Mouse (Mus musculus): ENCODE measurements around the gene Adprhl2. TPM values are rescaled to one million over a fixed set of nuclear protein-coding genes. Genes with fewer than 3 reads are reported as not detected.

Adprhl2 gene
- polyA plus RNA-seq, 1 experiment from 2014 or later: 44.6 TPM

DNA sequence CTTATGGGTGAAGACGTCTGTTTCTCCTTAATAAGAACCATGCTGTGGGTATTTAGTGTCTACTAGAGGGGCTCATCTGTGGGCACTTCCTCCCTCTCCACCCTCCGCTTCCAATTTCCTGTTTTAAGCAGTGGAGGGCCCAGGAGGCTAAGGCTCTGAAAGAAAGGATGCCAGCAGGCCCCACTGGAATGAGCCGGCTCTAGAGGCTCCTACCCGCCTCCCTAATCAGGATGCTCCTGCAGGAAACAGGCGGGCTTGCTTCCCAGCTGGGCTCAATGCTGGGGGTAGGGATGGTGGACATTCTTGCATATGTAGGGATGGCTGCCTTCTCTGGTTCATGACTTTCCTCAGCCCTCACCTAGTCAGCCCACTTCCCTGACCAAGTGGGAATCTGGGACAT is 8.3 kb downstream of the Adprhl2 start:
- 20% methylated on average over 5 of the region's 5 CpGs for WGBS
- H3K4me2 ChIP-seq (ENCODE audit: low read depth, low read length): no peak overlapping the region
- no peaks in the 10 kb centered on the region for H3K9me3 ChIP-seq (replicated peaks; ENCODE audit: control insufficient read depth, low read length)
- H3K27ac ChIP-seq (replicated peaks; ENCODE audit: low read depth, low read length): peak overlapping the region; percentile 67
- peaks cover 16% of the 10 kb centered on the region for H3K36me3 ChIP-seq (replicated peaks; ENCODE audit: control insufficient read depth, insufficient read depth, low read depth, low read length)
- H3K4me1 ChIP-seq (ENCODE audit: control insufficient read depth, insufficient read depth, low read length): peaks cover 11% of the 10 kb centered on the region
- H3K4me3 ChIP-seq (ENCODE audit: low read depth, low read length): no peak overlapping the region
- H3K27me3 ChIP-seq (ENCODE audit: control insufficient read depth, insufficient read depth, low read length): no peaks in the 10 kb centered on the region
- no peak for ATAC-seq (replicated peaks; ENCODE audit: insufficient number of reproducible peaks, low FRiP score, low TSS enrichment, low read depth)
- DNase-seq (ENCODE audit: low spot score): no peak
- peak overlapping the region; percentile 4; the same call in 1 of the 2 replicates for H3K9ac ChIP-seq (replicated peaks; ENCODE audit: low read length)

DNA sequence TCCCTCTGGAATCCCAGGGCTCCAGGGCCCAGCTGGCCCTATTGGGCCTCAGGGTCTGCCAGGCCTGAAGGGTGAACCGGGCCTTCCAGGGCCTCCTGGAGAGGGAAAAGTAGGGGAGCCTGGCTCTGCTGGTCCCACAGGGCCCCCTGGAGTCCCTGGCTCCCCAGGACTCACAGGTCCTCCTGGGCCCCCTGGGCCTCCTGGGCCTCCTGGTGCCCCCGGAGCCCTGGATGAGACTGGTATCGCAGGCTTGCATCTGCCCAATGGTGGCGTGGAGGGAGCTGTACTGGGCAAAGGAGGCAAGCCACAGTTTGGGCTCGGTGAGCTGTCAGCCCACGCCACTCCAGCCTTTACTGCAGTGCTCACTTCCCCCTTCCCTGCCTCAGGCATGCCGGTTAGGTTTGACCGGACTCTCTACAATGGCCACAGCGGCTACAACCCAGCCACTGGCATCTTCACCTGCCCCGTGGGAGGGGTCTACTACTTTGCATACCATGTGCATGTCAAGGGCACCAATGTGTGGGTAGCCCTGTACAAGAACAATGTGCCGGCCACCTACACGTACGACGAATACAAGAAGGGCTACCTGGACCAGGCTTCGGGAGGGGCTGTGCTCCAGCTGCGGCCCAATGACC is 9.8 kb downstream of the Adprhl2 start:
- ATAC-seq (replicated peaks; ENCODE audit: insufficient number of reproducible peaks, low FRiP score, low TSS enrichment, low read depth): no peak
- peaks cover 11% of the 10 kb centered on the region for H3K4me1 ChIP-seq (ENCODE audit: control insufficient read depth, insufficient read depth, low read length)
- no peak for DNase-seq (ENCODE audit: low spot score)
- no peak overlapping the region for H3K9ac ChIP-seq (replicated peaks; ENCODE audit: low read length)
- WGBS: 89% methylated on average over 14 of the region's 16 CpGs
- peaks cover 7% of the 10 kb centered on the region; the same call in 1 of the 2 replicates for H3K36me3 ChIP-seq (replicated peaks; ENCODE audit: control insufficient read depth, insufficient read depth, low read depth, low read length)
- H3K4me2 ChIP-seq (ENCODE audit: low read depth, low read length): no peak overlapping the region
- no peak overlapping the region for H3K4me3 ChIP-seq (ENCODE audit: low read depth, low read length)
- H3K27me3 ChIP-seq (ENCODE audit: control insufficient read depth, insufficient read depth, low read length): no peaks in the 10 kb centered on the region
- H3K9me3 ChIP-seq (replicated peaks; ENCODE audit: control insufficient read depth, low read length): no peaks in the 10 kb centered on the region
- H3K27ac ChIP-seq (replicated peaks; ENCODE audit: low read depth, low read length): no peak overlapping the region

DNA sequence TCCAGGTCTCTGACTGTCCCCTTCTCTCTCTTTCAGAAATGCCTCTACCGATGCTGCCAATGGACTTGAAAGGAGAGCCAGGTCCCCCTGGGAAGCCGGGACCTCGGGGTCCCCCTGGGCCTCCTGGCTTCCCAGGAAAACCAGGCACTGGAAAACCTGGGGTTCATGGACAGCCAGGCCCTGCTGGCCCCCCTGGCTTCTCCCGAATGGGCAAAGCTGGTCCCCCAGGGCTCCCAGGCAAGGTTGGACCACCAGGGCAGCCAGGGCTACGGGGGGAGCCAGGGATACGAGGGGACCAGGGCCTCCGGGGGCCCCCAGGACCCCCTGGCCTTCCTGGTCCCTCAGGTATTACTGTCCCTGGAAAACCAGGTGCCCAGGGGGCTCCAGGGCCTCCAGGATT is 11.2 kb downstream of the Adprhl2 start:
- WGBS: 77% methylated on average over 7 of the region's 7 CpGs
- no peak overlapping the region for H3K4me2 ChIP-seq (ENCODE audit: low read depth, low read length)
- H3K36me3 ChIP-seq (replicated peaks; ENCODE audit: control insufficient read depth, insufficient read depth, low read depth, low read length): no peaks in the 10 kb centered on the region
- H3K27ac ChIP-seq (replicated peaks; ENCODE audit: low read depth, low read length): no peak overlapping the region
- DNase-seq (ENCODE audit: low spot score): no peak
- no peak for ATAC-seq (replicated peaks; ENCODE audit: insufficient number of reproducible peaks, low FRiP score, low TSS enrichment, low read depth)
- H3K4me1 ChIP-seq (ENCODE audit: control insufficient read depth, insufficient read depth, low read length): peaks cover 11% of the 10 kb centered on the region
- H3K9me3 ChIP-seq (replicated peaks; ENCODE audit: control insufficient read depth, low read length): 0 out of 2 replicates have a peak, but pooled peaks cover 2% of the 10 kb centered on the region
- H3K9ac ChIP-seq (replicated peaks; ENCODE audit: low read length): peak overlapping the region; percentile 1; the same call in 1 of the 2 replicates
- H3K4me3 ChIP-seq (ENCODE audit: low read depth, low read length): no peak overlapping the region
- no peaks in the 10 kb centered on the region for H3K27me3 ChIP-seq (ENCODE audit: control insufficient read depth, insufficient read depth, low read length)

DNA sequence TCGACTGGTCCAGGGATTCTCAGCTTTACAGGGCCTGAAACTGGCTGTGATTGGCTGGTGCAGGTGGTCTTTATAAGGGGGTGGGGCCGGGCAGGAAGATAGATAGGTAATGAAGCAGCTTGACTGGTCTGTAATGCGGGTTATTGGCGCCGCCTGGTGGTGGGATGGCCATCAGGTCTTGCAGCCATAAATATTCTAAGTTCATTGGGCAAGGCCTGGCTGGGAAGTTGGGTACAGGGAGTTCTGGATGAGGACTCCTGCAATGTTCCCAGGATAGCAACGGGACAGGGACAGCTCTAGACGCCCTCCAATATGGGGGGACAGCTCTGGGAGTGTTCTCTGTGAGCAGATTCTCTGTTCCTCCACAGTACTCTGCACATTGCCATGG is 11.6 kb downstream of the Adprhl2 start:
- WGBS: 0% methylated on average over 7 of the region's 7 CpGs
- H3K27ac ChIP-seq (replicated peaks; ENCODE audit: low read depth, low read length): no peak overlapping the region

DNA sequence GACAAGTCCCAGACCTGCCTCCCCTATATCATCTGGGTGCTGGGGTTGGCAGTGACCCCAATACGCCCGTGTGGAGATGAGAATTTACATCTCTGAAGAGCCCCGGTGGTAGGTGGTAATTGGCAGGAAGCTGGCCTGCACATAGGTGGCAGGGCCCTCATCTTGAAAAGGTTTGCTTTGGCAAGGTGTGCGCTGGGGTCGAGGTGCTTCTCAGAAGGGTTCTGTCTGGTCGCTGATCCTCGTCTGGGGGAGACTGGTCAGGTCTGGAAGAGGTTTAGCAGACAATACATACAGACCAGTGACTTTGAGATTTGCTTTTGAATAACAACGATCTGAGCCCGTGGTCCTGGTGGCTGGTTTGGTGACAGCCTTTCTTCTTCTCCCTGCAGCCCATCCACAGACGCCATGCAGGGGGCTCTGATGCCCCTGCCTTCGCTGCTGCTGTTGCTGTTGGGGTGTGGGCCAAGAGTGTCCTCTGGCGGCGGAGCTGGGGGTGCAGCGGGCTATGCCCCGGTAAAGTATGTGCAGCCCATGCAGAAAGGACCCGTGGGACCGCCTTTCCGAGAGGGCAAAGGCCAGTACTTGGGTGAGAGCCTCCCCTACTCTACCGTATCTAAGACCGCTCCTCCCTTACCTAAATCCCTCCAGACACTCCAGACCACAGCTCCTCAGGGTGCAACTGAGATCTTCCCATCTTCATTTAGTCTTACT is 12.1 kb downstream of the Adprhl2 start:
- H3K36me3 ChIP-seq (replicated peaks; ENCODE audit: control insufficient read depth, insufficient read depth, low read depth, low read length): no peaks in the 10 kb centered on the region
- no peak overlapping the region for H3K4me3 ChIP-seq (ENCODE audit: low read depth, low read length)
- no peaks in the 10 kb centered on the region for H3K27me3 ChIP-seq (ENCODE audit: control insufficient read depth, insufficient read depth, low read length)
- peaks cover 7% of the 10 kb centered on the region for H3K4me1 ChIP-seq (ENCODE audit: control insufficient read depth, insufficient read depth, low read length)
- 0 out of 2 replicates have a peak, but pooled peaks cover 2% of the 10 kb centered on the region for H3K9me3 ChIP-seq (replicated peaks; ENCODE audit: control insufficient read depth, low read length)
- H3K9ac ChIP-seq (replicated peaks; ENCODE audit: low read length): peak overlapping the region; percentile 26; the same call in 1 of the 2 replicates
- no peak for DNase-seq (ENCODE audit: low spot score)
- H3K27ac ChIP-seq (replicated peaks; ENCODE audit: low read depth, low read length): no peak overlapping the region
- peak; percentile 58 for ATAC-seq (replicated peaks; ENCODE audit: insufficient number of reproducible peaks, low FRiP score, low TSS enrichment, low read depth)
- WGBS: 17% methylated on average over 20 of the region's 20 CpGs
- peak overlapping the region; percentile 19 for H3K4me2 ChIP-seq (ENCODE audit: low read depth, low read length)

More for the DNA sequence above, 11.6 kb downstream of the Adprhl2 start:
- Histone ChIP-seq H3K36me3 (replicated peaks; ENCODE audit: control insufficient read depth, insufficient read depth, low read depth, low read length) (no peaks in the 10 kb centered on the region), H3K4me3 (ENCODE audit: low read depth, low read length) (no peak overlapping the region), H3K9me3 (replicated peaks; ENCODE audit: control insufficient read depth, low read length) (0 out of 2 replicates have a peak, but pooled peaks cover 2% of the 10 kb centered on the region), H3K4me2 (ENCODE audit: low read depth, low read length) (peak overlapping the region; percentile 19), H3K4me1 (ENCODE audit: control insufficient read depth, insufficient read depth, low read length) (peaks cover 11% of the 10 kb centered on the region), H3K27me3 (ENCODE audit: control insufficient read depth, insufficient read depth, low read length) (no peaks in the 10 kb centered on the region), H3K9ac (replicated peaks; ENCODE audit: low read length) (no peak overlapping the region)
- ATAC-seq (replicated peaks; ENCODE audit: insufficient number of reproducible peaks, low FRiP score, low TSS enrichment, low read depth) (peak; percentile 57; the same call in 1 of the 2 replicates), DNase-seq (ENCODE audit: low spot score) (peak; percentile 95)

DNA sequence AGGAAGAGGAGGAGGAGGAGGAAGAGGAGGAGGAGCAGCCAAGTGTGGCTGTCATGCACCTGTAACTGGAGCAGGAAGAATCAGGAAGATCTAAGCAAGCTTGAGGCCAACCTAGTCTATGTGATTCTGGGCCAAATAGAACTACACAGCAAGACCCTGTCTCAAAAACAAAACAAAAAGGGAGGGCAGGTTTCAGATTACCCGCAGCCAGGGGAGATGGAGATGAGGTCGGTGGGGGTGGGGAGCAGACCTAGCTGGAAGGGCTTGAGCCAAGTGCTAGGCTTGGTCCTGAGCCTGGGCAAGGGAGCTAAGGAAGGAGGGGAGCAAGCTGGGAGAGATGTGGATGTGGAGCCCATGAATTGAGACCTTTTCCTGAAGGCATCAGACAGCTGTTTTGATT is 14.7 kb downstream of the Adprhl2 start:
- Histone ChIP-seq H3K4me3 (ENCODE audit: low read depth, low read length) (no peak overlapping the region), H3K4me2 (ENCODE audit: low read depth, low read length) (no peak overlapping the region), H3K9ac (replicated peaks; ENCODE audit: low read length) (no peak overlapping the region), H3K36me3 (replicated peaks; ENCODE audit: control insufficient read depth, insufficient read depth, low read depth, low read length) (no peaks in the 10 kb centered on the region), H3K9me3 (replicated peaks; ENCODE audit: control insufficient read depth, low read length) (0 out of 2 replicates have a peak, but pooled peaks cover 2% of the 10 kb centered on the region), H3K27me3 (ENCODE audit: control insufficient read depth, insufficient read depth, low read length) (peaks cover 3% of the 10 kb centered on the region; the same call in 1 of the 2 replicates), H3K27ac (replicated peaks; ENCODE audit: low read depth, low read length) (no peak overlapping the region), H3K4me1 (ENCODE audit: control insufficient read depth, insufficient read depth, low read length) (peaks cover 4% of the 10 kb centered on the region; the same call in 1 of the 2 replicates)
- 13% methylated on average over 2 of the region's 2 CpGs for WGBS
- DNase-seq (ENCODE audit: low spot score) (no peak), ATAC-seq (replicated peaks; ENCODE audit: insufficient number of reproducible peaks, low FRiP score, low TSS enrichment, low read depth) (no peak)

DNA sequence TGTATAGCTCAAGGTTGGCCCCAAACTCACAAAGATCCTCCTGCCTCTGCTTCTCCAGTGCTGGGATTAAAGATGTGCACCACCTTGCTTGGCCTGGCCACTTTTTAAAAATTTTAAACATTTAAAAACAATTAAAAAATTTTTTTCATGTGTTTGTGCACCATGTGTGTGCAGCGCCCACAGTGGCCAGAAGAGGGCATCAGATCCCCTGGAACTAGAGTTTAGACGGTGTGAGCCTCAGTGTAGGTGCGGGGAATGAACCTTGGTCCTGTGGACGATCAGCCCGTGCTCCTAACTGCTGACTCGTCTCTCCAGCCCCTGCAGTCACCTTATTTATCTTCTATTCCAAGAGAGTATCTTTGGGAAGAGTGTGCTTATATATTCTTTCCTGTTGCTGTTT is 15.4 kb downstream of the Adprhl2 start:
- DNase-seq (ENCODE audit: low spot score) (no peak), ATAC-seq (replicated peaks; ENCODE audit: insufficient number of reproducible peaks, low FRiP score, low TSS enrichment, low read depth) (no peak)
- 84% methylated on average over 6 of the region's 6 CpGs for WGBS
- H3K36me3 ChIP-seq (replicated peaks; ENCODE audit: control insufficient read depth, insufficient read depth, low read depth, low read length): no peaks in the 10 kb centered on the region
- H3K4me1 ChIP-seq (ENCODE audit: control insufficient read depth, insufficient read depth, low read length): peaks cover 10% of the 10 kb centered on the region
- no peak overlapping the region for H3K4me3 ChIP-seq (ENCODE audit: low read depth, low read length)
- no peak overlapping the region for H3K27ac ChIP-seq (replicated peaks; ENCODE audit: low read depth, low read length)
- peaks cover 9% of the 10 kb centered on the region; the same call in 1 of the 2 replicates for H3K27me3 ChIP-seq (ENCODE audit: control insufficient read depth, insufficient read depth, low read length)
- no peak overlapping the region for H3K9ac ChIP-seq (replicated peaks; ENCODE audit: low read length)
- H3K4me2 ChIP-seq (ENCODE audit: low read depth, low read length): no peak overlapping the region
- 0 out of 2 replicates have a peak, but pooled peaks cover 2% of the 10 kb centered on the region for H3K9me3 ChIP-seq (replicated peaks; ENCODE audit: control insufficient read depth, low read length)

DNA sequence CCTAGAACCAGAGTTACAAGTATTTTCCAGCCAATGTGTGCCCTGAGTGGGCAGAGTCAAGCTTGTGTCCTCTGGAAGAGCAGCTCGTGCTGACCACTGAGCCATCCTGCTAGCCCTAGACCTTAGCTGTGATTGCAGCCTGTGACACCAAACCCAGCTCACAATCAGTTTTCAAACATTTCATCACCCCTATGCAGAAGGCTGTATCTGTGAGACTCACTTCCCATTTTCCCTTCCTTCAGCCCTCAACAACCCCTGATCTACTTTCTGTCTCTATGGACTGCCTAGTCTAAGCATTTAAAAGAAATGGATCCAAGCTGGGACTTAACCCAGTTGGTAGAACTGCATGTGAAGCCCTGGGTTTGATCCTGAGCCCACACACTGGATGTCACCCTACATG is 16.1 kb downstream of the Adprhl2 start:
- H3K9ac ChIP-seq (replicated peaks; ENCODE audit: low read length): no peak overlapping the region
- H3K4me3 ChIP-seq (ENCODE audit: low read depth, low read length): no peak overlapping the region
- 0 out of 2 replicates have a peak, but pooled peaks cover 2% of the 10 kb centered on the region for H3K9me3 ChIP-seq (replicated peaks; ENCODE audit: control insufficient read depth, low read length)
- H3K27me3 ChIP-seq (ENCODE audit: control insufficient read depth, insufficient read depth, low read length): peaks cover 11% of the 10 kb centered on the region; the same call in 1 of the 2 replicates
- no peak overlapping the region for H3K4me2 ChIP-seq (ENCODE audit: low read depth, low read length)
- WGBS: 100% methylated on average over 1 of the region's 1 CpGs
- peaks cover 16% of the 10 kb centered on the region for H3K4me1 ChIP-seq (ENCODE audit: control insufficient read depth, insufficient read depth, low read length)
- ATAC-seq (replicated peaks; ENCODE audit: insufficient number of reproducible peaks, low FRiP score, low TSS enrichment, low read depth) (no peak), DNase-seq (ENCODE audit: low spot score) (no peak)
- H3K36me3 ChIP-seq (replicated peaks; ENCODE audit: control insufficient read depth, insufficient read depth, low read depth, low read length): no peaks in the 10 kb centered on the region
- no peak overlapping the region for H3K27ac ChIP-seq (replicated peaks; ENCODE audit: low read depth, low read length)
